Mouse (Mus musculus): ENCODE results near the gene Irf1.
A peak's percentile ranks its signal among the peaks of the same experiment; 100 is the strongest.

Irf1 gene

GRCm38 (mm10) chr11:53769760-53770124 lies at the start of gene Irf1:
Irf1 (plus strand) TSS chr11:53770014.
- DNase-seq (ENCODE audit: inconsistent age in 2 of 2, low spot score in 1 of 2): peak; percentile 96 to 98

GRCm38 (mm10) chr11:53720715-53721114 lies 49.1 kb upstream of the Irf1 start, which contains the start of gene Il5:
Il5 (plus strand) TSS chr11:53720794.
- peak; percentile 43 to 61 for DNase-seq (ENCODE audit: inconsistent age in 2 of 2, low spot score in 1 of 2)

GRCm38 (mm10) chr11:53731457-53731856 lies 38.4 kb upstream of the Irf1 start:
- DNase-seq (ENCODE audit: inconsistent age in 2 of 2, low spot score in 1 of 2): no peak

GRCm38 (mm10) chr11:53732244-53732643 lies 37.6 kb upstream of the Irf1 start:
- DNase-seq (ENCODE audit: inconsistent age in 2 of 2, low spot score in 1 of 2): no peak

GRCm38 (mm10) chr11:53733824-53734223 lies 36.0 kb upstream of the Irf1 start:
- no peak for DNase-seq (ENCODE audit: inconsistent age in 2 of 2, low spot score in 1 of 2)

- DNase-seq (ENCODE audit: inconsistent age in 2 of 2, low spot score in 1 of 2): no peak
Observed at GRCm38 (mm10) chr11:53734431-53734830, 35.4 kb upstream of the Irf1 start.

- DNase-seq (ENCODE audit: inconsistent age in 2 of 2, low spot score in 1 of 2): no peak
Observed at GRCm38 (mm10) chr11:53734970-53735681, 34.7 kb upstream of the Irf1 start.

- peak; percentile 63 to 87 for DNase-seq (ENCODE audit: inconsistent age in 2 of 2, low spot score in 1 of 2)
Observed at GRCm38 (mm10) chr11:53735682-53736245, 34.0 kb upstream of the Irf1 start.

GRCm38 (mm10) chr11:53736771-53737572 lies 32.8 kb upstream of the Irf1 start:
- peak; percentile 82 to 93 for DNase-seq (ENCODE audit: inconsistent age in 2 of 2, low spot score in 1 of 2)

GRCm38 (mm10) chr11:53737573-53737946 lies 32.3 kb upstream of the Irf1 start:
- DNase-seq (ENCODE audit: inconsistent age in 2 of 2, low spot score in 1 of 2): peak; percentile 58 to 88

GRCm38 (mm10) chr11:53742353-53742752 lies 27.5 kb upstream of the Irf1 start:
- DNase-seq (ENCODE audit: inconsistent age in 2 of 2, low spot score in 1 of 2): peak in 1 of 2 experiments; percentile 40

GRCm38 (mm10) chr11:53745260-53745659 lies 24.6 kb upstream of the Irf1 start:
- no peak for DNase-seq (ENCODE audit: inconsistent age in 2 of 2, low spot score in 1 of 2)

- no peak for DNase-seq (ENCODE audit: inconsistent age in 2 of 2, low spot score in 1 of 2)
Observed at GRCm38 (mm10) chr11:53747985-53748384, 21.8 kb upstream of the Irf1 start.

GRCm38 (mm10) chr11:53748614-53749013 lies 21.2 kb upstream of the Irf1 start:
- peak in 1 of 2 experiments; percentile 16 for DNase-seq (ENCODE audit: inconsistent age in 2 of 2, low spot score in 1 of 2)

- no peak for DNase-seq (ENCODE audit: inconsistent age in 2 of 2, low spot score in 1 of 2)
Observed at GRCm38 (mm10) chr11:53749306-53749705, 20.5 kb upstream of the Irf1 start.

GRCm38 (mm10) chr11:53749716-53750352 lies 20.0 kb upstream of the Irf1 start:
- DNase-seq (ENCODE audit: inconsistent age in 2 of 2, low spot score in 1 of 2): no peak

- no peak for DNase-seq (ENCODE audit: inconsistent age in 2 of 2, low spot score in 1 of 2)
Observed at GRCm38 (mm10) chr11:53755011-53755595, 14.7 kb upstream of the Irf1 start.

- no peak for DNase-seq (ENCODE audit: inconsistent age in 2 of 2, low spot score in 1 of 2)
Observed at GRCm38 (mm10) chr11:53757612-53758011, 12.2 kb upstream of the Irf1 start.

GRCm38 (mm10) chr11:53758033-53758432 lies 11.8 kb upstream of the Irf1 start:
- DNase-seq (ENCODE audit: inconsistent age in 2 of 2, low spot score in 1 of 2): peak; percentile 40 to 79

GRCm38 (mm10) chr11:53758791-53759351 lies 10.9 kb upstream of the Irf1 start:
- DNase-seq (ENCODE audit: inconsistent age in 2 of 2, low spot score in 1 of 2): peak in 1 of 2 experiments; percentile 58

Data from adrenal gland, adult (tissue).